In the genomic region with DNA sequence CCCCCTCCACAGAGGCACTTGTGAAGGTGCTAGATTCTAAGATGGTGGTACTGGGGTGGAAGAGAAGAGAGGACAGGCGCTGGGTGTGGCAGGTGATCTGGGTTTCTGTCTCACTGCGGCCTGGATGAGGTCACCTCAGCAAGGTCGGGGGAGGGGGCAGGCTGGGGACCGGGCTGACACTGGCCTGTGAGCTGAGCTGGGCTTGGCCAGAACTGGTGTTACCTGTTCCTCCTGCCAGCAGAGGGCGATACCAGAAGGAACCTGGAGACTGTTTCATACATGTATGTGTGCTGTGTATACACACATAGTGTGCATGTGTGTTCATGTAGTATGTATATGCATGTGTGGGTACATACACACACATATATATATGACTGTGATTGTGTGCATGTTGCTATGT, we compare ENCODE assay signal across 8 mouse cellular contexts. TPM values are rescaled to one million over a fixed set of nuclear protein-coding genes. Genes with fewer than 3 reads are reported as not detected.
DNase-seq lines count a peak whose midpoint lies in the region; ATAC-seq and TF ChIP-seq lines count a peak whose summit lies in the region.

No protein-coding gene starts in this region.

- peak; percentile 29; the same call in 1 of the 2 replicates for TF ChIP-seq CTCF in thymus, adult 2 months (IDR thresholded peaks at IDR 0.05; ENCODE audit: borderline replicate concordance, control insufficient read depth, extremely low read depth, insufficient read depth, low read length, poor library complexity)

- no peak overlapping the region for H3K4me2 ChIP-seq in kidney, embryonic 15.5 days

- no peak overlapping the region for H3K9ac ChIP-seq in kidney, embryonic 15.5 days

- no peak overlapping the region for H3K4me3 ChIP-seq in kidney, embryonic 15.5 days (replicated peaks)
- H3K4me3 ChIP-seq in thymus, adult 2 months (ENCODE audit: control insufficient read depth, insufficient read depth, low read length), result no peak overlapping the region

- H3K27me3 ChIP-seq in kidney, embryonic 15.5 days, result no peaks in the 10 kb centered on the region
- no peaks in the 10 kb centered on the region for H3K27me3 ChIP-seq in thymus, adult 2 months (ENCODE audit: control insufficient read depth, insufficient read depth, low read length)

- peak; percentile 34 for ATAC-seq in kidney, embryonic 15.5 days (replicated peaks; ENCODE audit: low FRiP score)
- ATAC-seq in megakaryocyte, adult 5-6 weeks (ENCODE audit: poor library complexity, severe bottlenecking), result peak; percentile 75

- intact Hi-C loops in heart, postnatal 25 days (cut with DNase I), result loop anchor here (2.0 to 10.0 kb wide), 4 partner anchors 34 to 292 kb away; a partner anchor contains a TSS

- peak; percentile 64 for DNase-seq in heart, postnatal 4 days
- DNase-seq in heart, postnatal 25 days (ENCODE audit: low spot score), result no peak
- DNase-seq in ES-CJ7 (ENCODE audit: low read depth, low spot score), result peak; percentile 80
- DNase-seq in cerebellum, postnatal 14 days, result peak; percentile 59 to 82
- DNase-seq in thymus, adult 2 months, result peak; percentile 53
- DNase-seq in frontal cortex, postnatal 25 days (ENCODE audit: low spot score in 2 of 2), result no peak

- WGBS in kidney, embryonic 15.5 days, result 44% methylated on average over 5 of the region's 5 CpGs
- 59% methylated on average over 5 of the region's 5 CpGs for WGBS in thymus, adult 2 months

- H3K36me3 ChIP-seq in kidney, embryonic 15.5 days, result no peaks in the 10 kb centered on the region
- H3K36me3 ChIP-seq in thymus, adult 2 months (ENCODE audit: control insufficient read depth, insufficient read depth, low read length), result no peaks in the 10 kb centered on the region

- TF ChIP-seq POLR2A in thymus, adult 2 months (IDR thresholded peaks at IDR 0.05; ENCODE audit: control insufficient read depth, extremely low read depth, insufficient read depth, low read length, poor library complexity), result no peak

- 0 out of 2 replicates have a peak overlapping the region, but pooled peaks have one; percentile 92 for H3K27ac ChIP-seq in kidney, embryonic 15.5 days
- H3K27ac ChIP-seq in thymus, adult 2 months (ENCODE audit: control insufficient read depth, insufficient read depth, low read length), result no peak overlapping the region

- no peaks in the 10 kb centered on the region for H3K9me3 ChIP-seq in kidney, embryonic 15.5 days (replicated peaks)

- H3K4me1 ChIP-seq in kidney, embryonic 15.5 days, result peaks cover 33% of the 10 kb centered on the region
- H3K4me1 ChIP-seq in thymus, adult 2 months (replicated peaks; ENCODE audit: control insufficient read depth, insufficient read depth, low read length), result peaks cover 4% of the 10 kb centered on the region; the same call in 1 of the 2 replicates

RNA-seq across cellular contexts. Expression of a gene that starts 23.2 kb away (rescaled TPM):
- 10 to 100 TPM; 76.7 to 77.4 TPM for total RNA-seq in heart, postnatal 4 days (2021)
- 10 to 100 TPM; 32.2 to 35.2 TPM for total RNA-seq in heart, postnatal 25 days (2021)
- 120 and 126 TPM in 2 replicates for polyA plus RNA-seq in kidney, embryonic 15.5 days (2015; fragmentation: Nextera tagmentation; extraction: Ambion mirVana)
- total RNA-seq in megakaryocyte, adult 5-6 weeks (2015), result 162 and 178 TPM in 2 replicates
- 335 and 338 TPM in 2 replicates for total RNA-seq in megakaryocyte, adult 5-6 weeks (2017)
- 113 and 139 TPM in 2 replicates for polyA plus RNA-seq in thymus, adult 2 months (2012; rRNA removed)

Comparison
In these comparisons a context has a peak if more than half of its experiments do, and no peak if none do; other contexts are left out.
1. DNase-seq: peak in heart, postnatal 4 days (single experiment), ES-CJ7 (single experiment), cerebellum, postnatal 14 days (2 of 2) and thymus, adult 2 months (single experiment); none in heart, postnatal 25 days (single experiment) and frontal cortex, postnatal 25 days (0 of 2).